Mouse (Mus musculus) spleen, adult 12 weeks (tissue): ENCODE results near the gene Polr1b.

Source experiments
- DNase-seq: peaks from one replicate; pipeline ENCODE4 v3.0.0; 2022; ENCODE audit warnings: low spot score

Gene Polr1b

GRCm38 (mm10) chr2:129100784-129101310, at the start of gene Polr1b:
TSS of gene Polr1b (plus strand) at chr2:129100995.
- peak; percentile 79 for DNase-seq

GRCm38 (mm10) chr2:129052451-129052983, 48.3 kb upstream of the Polr1b start:
- no peak for DNase-seq

- no peak for DNase-seq
Measured at GRCm38 (mm10) chr2:129055741-129056140, 45.1 kb upstream of the Polr1b start.

GRCm38 (mm10) chr2:129056597-129056996, 44.2 kb upstream of the Polr1b start:
- no peak for DNase-seq

GRCm38 (mm10) chr2:129057256-129057655, 43.5 kb upstream of the Polr1b start:
- DNase-seq = no peak

GRCm38 (mm10) chr2:129057920-129058361, 42.9 kb upstream of the Polr1b start:
- DNase-seq = no peak

GRCm38 (mm10) chr2:129061456-129062059, 39.2 kb upstream of the Polr1b start:
- no peak for DNase-seq

GRCm38 (mm10) chr2:129065437-129066282, 35.1 kb upstream of the Polr1b start, which contains the start of gene Ttl:
TSS of gene Ttl (plus strand) at chr2:129065942.
- peak; percentile 58 for DNase-seq

- DNase-seq = peak; percentile 13
Measured at GRCm38 (mm10) chr2:129066326-129066725, 34.5 kb upstream of the Polr1b start.

GRCm38 (mm10) chr2:129070296-129070695, 30.5 kb upstream of the Polr1b start:
- no peak for DNase-seq

- DNase-seq = no peak
Measured at GRCm38 (mm10) chr2:129078313-129078712, 22.5 kb upstream of the Polr1b start.

- DNase-seq = no peak
Measured at GRCm38 (mm10) chr2:129079194-129079593, 21.6 kb upstream of the Polr1b start.

GRCm38 (mm10) chr2:129081097-129081496, 19.7 kb upstream of the Polr1b start:
- no peak for DNase-seq

GRCm38 (mm10) chr2:129083514-129083913, 17.3 kb upstream of the Polr1b start:
- no peak for DNase-seq

GRCm38 (mm10) chr2:129084959-129085358, 15.8 kb upstream of the Polr1b start:
- DNase-seq = peak; percentile 29

GRCm38 (mm10) chr2:129087520-129087919, 13.3 kb upstream of the Polr1b start:
- no peak for DNase-seq

- no peak for DNase-seq
Measured at GRCm38 (mm10) chr2:129090370-129090769, 10.4 kb upstream of the Polr1b start.

- DNase-seq = no peak
Measured at GRCm38 (mm10) chr2:129092810-129093209, 8.0 kb upstream of the Polr1b start.

- no peak for DNase-seq
Measured at GRCm38 (mm10) chr2:129093926-129094724, 6.7 kb upstream of the Polr1b start.

- no peak for DNase-seq
Measured at GRCm38 (mm10) chr2:129112924-129113323, 12.1 kb downstream of the Polr1b start.

GRCm38 (mm10) chr2:129115706-129116367, 15.0 kb downstream of the Polr1b start:
- DNase-seq = no peak
